Mouse (Mus musculus) heart, postnatal 25 days (tissue): ENCODE data around the gene Rdx. TPM values are rescaled to one million over a fixed set of nuclear protein-coding genes. Genes with fewer than 3 reads are reported as not detected.
"Not testable (repeated sequence)": the region's sequence is repeated elsewhere in the genome, so short reads cannot be mapped to it uniquely, and the experiment has no call there.

Experiments used
- DNase-seq: peaks from one replicate; pipeline ENCODE4 v3.0.0; 2022; ENCODE audit warnings: low spot score
- intact Hi-C: fragments of 180-260 bp; cut with DNase I; formaldehyde crosslinking; loops from one replicate; pipeline ENCODE4 v1.15.1; 2025
- total RNA-seq, 2 experiments: library from RNA; stranded (reverse); gene quantifications; 2 replicates each; pipeline ENCODE4 v1.2.3; 2021

Rdx gene
- total RNA-seq, 2 experiments from 2014 or later = 91.6 to 92.5 TPM

DNA sequence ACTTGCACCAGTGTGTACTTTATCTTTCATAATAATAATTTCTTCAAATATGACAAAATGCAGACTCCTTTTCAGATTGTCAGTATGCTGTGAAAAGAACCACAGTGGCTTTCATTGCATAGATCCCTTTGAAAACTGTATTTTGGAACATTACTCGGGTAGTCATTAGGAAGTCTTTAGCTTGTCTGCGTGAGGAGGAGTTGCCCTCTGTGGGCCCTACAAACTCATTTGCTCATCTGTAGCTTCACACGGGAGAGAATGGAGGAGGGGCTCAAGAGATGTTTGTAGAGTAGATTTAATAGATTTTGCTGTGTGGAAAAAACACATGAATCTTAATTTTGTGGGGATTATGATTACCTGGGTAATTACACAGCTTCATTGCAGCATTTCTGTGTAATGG is 2.6 kb downstream of the Rdx start:
- intact Hi-C loops = loop anchor here (2.0 to 5.0 kb wide), 3 partner anchors 48 to 117 kb away; no protein-coding TSS in a partner anchor
- no peak for DNase-seq

GRCm38 (mm10) chr9:52050361-52050760 is 3.4 kb downstream of the Rdx start:
- DNase-seq = no peak
- intact Hi-C loops = no loop called here

DNA sequence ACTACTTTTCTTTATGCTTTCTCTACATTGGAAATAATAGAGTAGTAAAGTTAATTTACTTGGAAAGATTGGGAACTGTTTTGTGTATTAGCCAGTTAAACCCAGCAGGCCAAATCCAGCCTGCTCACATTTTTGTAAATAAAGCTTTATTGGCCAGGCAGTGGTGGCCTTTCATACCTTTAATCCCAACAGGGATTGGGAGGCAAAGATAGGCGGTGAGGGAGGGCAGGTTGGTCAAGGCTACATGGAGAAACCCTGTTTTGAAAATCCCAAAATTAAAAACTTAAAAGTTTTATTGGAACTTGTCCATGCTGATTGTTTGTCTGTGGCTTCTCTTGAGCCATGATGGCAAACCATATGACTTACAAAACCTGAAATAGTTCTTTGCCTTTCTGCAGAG is 5.2 kb downstream of the Rdx start:
- intact Hi-C loops = no loop called here
- DNase-seq = no peak

- no peak for DNase-seq
- intact Hi-C loops = no loop called here
Measured at GRCm38 (mm10) chr9:52055313-52055712, 8.3 kb downstream of the Rdx start.

DNA sequence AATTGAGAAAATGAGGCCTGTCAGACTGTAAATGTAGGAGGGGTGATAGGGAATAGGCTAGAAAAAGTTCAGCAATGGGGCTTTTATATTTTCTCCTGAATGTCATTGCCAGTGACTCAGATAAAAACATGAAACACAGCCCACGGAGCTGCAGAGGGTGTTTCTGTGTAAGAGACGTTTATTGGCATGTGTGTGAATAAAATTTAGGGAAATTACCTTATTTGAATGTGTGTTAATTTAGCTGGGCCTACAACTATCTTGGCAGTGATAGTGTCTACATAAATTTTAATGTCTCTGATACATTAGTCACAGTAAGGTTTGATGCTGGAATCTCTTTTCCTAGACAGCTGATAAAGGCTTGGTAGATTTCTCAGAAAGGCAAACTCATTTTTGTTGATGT is 12.8 kb downstream of the Rdx start:
- DNase-seq = no peak
- intact Hi-C loops = no loop called here

- no peak for DNase-seq
- intact Hi-C loops = no loop called here
Measured at GRCm38 (mm10) chr9:52070052-52070451, 23.1 kb downstream of the Rdx start.

DNA sequence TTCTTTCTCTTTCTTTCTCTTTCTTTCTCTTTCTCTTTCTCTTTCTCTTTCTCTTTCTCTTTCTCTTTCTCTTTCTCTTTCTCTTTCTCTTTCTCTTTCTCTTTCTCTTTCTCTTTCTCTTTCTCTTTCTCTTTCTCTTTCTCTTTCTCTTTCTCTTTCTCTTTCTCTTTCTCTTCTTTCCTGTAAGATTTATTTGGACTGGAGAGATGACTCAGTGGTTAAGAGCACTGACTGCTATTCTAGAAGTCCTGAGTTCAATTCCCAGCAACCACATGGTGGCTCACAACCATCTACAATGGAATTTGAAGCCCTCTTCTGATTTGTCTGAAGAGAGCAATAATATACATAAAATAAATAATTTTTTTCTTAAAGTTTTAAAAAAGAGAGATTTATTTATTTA is 24.4 kb downstream of the Rdx start:
- DNase-seq, intact Hi-C loops: not testable (repeated sequence)

- intact Hi-C loops = no loop called here
Measured at GRCm38 (mm10) chr9:52072202-52072601, 25.2 kb downstream of the Rdx start.

DNA sequence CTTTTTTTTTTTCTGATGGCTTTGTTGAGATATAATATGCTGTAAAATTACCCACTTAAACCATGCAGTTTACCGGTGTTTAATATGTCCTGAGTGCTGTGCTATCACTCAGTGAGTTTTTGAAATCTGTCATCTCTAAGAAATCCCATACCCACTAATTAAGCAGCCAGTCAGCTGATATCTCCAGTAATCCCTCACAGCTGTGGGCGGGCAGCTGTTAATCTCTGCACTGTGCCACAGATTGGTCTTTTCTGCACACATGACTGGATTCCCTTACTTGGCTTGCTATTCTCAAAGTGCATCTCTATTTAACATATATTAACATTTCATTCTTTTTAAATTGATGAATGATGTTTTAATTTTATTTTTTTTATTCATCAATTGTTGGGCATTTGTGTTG is 29.1 kb downstream of the Rdx start:
- intact Hi-C loops = no loop called here
- no peak for DNase-seq

More at GRCm38 (mm10) chr9:52072202-52072601, 25.2 kb downstream of the Rdx start:
- no peak for DNase-seq

DNA sequence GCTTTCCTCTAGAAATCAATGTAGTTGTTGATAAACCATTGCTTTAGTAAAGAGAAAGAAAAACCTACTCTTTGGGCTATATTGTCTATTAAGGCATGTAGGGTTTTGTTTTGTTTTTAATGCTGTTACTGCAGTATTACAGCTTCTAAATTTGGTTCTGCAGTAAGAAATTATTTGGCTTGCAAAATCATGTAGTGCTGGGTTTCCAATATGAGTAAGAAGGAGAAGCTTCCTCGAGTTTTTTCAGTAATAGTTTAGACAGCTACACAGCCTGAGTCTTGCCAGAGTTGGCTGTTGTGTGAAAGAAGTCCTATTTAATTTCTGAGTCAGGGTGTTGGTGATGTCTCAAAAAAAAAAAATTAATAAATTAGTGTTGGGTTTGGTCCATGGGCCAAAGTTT is 30.7 kb downstream of the Rdx start:
- DNase-seq = no peak
- intact Hi-C loops = no loop called here

- no peak for DNase-seq
- intact Hi-C loops = no loop called here
Measured at GRCm38 (mm10) chr9:52081979-52082378, 35.0 kb downstream of the Rdx start.

DNA sequence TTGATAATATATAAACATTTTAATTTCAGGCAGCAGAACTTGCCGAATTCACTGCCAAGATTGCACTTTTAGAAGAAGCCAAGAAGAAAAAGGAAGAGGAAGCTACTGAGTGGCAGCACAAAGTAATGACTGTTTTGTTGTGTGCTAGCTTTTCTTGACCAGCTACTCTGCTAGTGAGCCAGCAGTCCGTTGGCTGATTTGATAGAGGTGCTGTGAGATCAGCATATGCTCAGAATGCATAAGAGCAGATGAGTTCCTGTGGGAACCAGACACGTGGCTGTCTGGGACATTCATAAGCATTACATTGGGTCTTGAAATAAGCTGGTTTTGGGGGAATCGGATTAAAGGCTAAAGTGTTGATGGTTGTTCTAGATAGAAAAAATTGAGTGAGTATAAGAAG is 35.4 kb downstream of the Rdx start:
- no peak for DNase-seq
- intact Hi-C loops = no loop called here

DNA sequence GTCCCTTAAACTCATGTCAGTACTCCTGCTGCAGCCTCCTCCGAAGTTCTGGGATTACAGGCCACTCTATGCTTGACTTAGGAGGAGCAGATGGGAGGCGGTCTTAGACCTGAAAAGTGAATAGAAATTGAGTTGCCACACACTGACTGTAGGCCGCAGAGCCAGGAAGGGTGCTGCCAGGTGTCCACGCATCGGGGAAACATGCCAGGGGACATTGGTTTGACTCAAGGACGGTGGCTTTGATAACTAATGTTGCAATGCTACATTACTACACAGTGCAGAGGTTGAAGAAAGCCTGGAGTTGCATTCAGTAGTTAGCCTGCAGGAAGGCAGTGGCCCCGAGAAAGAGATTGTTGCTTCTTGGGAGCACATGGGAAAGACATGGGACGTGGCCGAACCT is 44.8 kb downstream of the Rdx start:
- no peak for DNase-seq
- intact Hi-C loops = no loop called here

DNA sequence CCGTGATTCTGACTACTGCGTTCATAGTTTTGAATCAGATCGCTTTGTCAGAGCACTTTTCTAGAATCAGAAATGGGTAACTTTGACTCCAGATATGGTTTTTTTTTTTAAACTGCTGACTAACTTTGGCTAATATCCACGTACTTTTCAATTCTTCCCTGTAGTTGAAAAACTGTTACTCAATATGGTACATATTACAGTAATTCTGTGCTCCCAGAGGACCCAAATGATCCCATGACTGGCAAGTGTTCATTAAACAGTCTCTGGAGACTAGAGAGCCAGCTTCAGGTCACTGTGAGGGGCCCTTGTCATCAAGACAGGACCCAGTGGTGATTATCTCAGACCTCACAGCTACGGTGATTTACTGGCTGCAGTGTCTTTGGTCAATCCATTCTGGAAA is 45.3 kb downstream of the Rdx start:
- intact Hi-C loops = no loop called here
- DNase-seq = no peak

GRCm38 (mm10) chr9:52093108-52093507 is 46.1 kb downstream of the Rdx start:
- intact Hi-C loops = no loop called here
- no peak for DNase-seq

- DNase-seq = no peak
- intact Hi-C loops = no loop called here
Measured at GRCm38 (mm10) chr9:52094016-52094415, 47.0 kb downstream of the Rdx start.

DNA sequence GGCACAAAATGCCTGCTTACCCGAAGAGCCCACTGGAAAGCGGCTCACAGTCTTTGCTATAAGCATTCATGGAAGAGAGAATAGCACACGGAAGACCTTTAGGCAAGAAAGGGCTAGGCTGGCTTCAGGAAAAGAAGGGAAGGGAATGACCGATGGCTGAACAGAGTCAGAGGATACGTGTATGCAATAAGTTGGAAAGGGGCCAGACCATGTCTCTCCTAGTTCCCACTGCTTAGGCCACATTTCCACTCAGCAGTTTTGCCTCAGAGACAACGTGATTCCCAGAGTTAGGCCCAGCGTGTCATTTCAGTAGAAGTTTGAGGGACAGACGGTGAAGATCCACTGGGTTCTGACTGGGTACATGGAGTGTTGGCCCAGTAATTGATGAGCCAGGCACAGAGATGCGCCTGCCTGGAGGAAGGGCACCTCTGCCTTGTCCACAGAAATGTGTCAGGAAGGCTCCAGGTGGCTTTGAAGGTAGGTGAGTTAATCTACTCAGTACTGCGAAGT is 47.6 kb downstream of the Rdx start:
- intact Hi-C loops = no loop called here
- no peak for DNase-seq

- intact Hi-C loops = loop anchor here (5.0 kb wide), 2 partner anchors 48 to 118 kb away; partner anchors contain the start of gene Rdx
- no peak for DNase-seq
Measured at GRCm38 (mm10) chr9:52095666-52096065, 48.7 kb downstream of the Rdx start.

GRCm38 (mm10) chr9:52097386-52097785 is 50.4 kb downstream of the Rdx start:
- DNase-seq = no peak
- intact Hi-C loops = loop anchor here (5.0 kb wide), 2 partner anchors 50 to 120 kb away; partner anchors contain the start of gene Rdx

- intact Hi-C loops = loop anchor here (1.0 to 5.0 kb wide), 3 partner anchors 51 to 121 kb away; partner anchors contain the start of gene Rdx
- DNase-seq = peak; percentile 48
Measured at GRCm38 (mm10) chr9:52098600-52098999, 51.6 kb downstream of the Rdx start.

GRCm38 (mm10) chr9:52100426-52100825 is 53.5 kb downstream of the Rdx start:
- DNase-seq = no peak
- intact Hi-C loops = loop anchor here (10.0 kb wide), 1 partner anchor 184 kb away; no protein-coding TSS in a partner anchor
